Mouse (Mus musculus) forebrain, embryonic 14.5 days (tissue): Measurements from ENCODE around the gene Sptbn1. TPM values are rescaled to one million over a fixed set of nuclear protein-coding genes. Genes with fewer than 3 reads are reported as not detected.

Source experiments
- ATAC-seq: fragments of 200-750 bp; cut with Nextera tagmentation; 2 replicates; pipeline ENCODE4 v1.8.0; 2017; ENCODE audit warnings: mild to moderate bottlenecking, moderate library complexity
- DNase-seq: peaks from one replicate; pipeline ENCODE4 v3.0.0-alpha.2; 2015; ENCODE audit warnings: low spot score
- H3K27ac ChIP-seq: fragments of 300-500 bp; sonication (generic); 2 replicates; pipeline ENCODE4 v1.5.1; 2014; ENCODE audit warnings: low read depth, mild to moderate bottlenecking, control low read depth, low read length, moderate library complexity
- H3K27me3 ChIP-seq: fragments of 300-500 bp; sonication (generic); replicated peaks from 2 replicates; pipeline ENCODE4 v1.6.1; 2014; ENCODE audit warnings: low read length, control low read depth, mixed read lengths; ENCODE audit not compliant: control insufficient read depth, insufficient read depth
- H3K36me3 ChIP-seq: fragments of 300-500 bp; sonication (generic); 2 replicates; pipeline ENCODE4 v1.6.1; 2014; ENCODE audit warnings: low read length, control low read depth; ENCODE audit not compliant: control insufficient read depth, insufficient read depth
- H3K4me1 ChIP-seq: fragments of 300-500 bp; sonication (generic); 2 replicates; pipeline ENCODE4 v1.6.1; 2014; ENCODE audit warnings: antibody characterized with exemption, low read length, control low read depth; ENCODE audit not compliant: control insufficient read depth, insufficient read depth
- H3K4me2 ChIP-seq: fragments of 300-500 bp; sonication (generic); 2 replicates; pipeline ENCODE4 v1.6.1; 2014; ENCODE audit warnings: mild to moderate bottlenecking, control low read depth, low read length
- H3K4me3 ChIP-seq: fragments of 300-500 bp; sonication (generic); 2 replicates; pipeline ENCODE4 v1.5.1; 2014; ENCODE audit warnings: low read depth, low read length, control low read depth
- H3K9ac ChIP-seq: fragments of 300-500 bp; sonication (generic); 2 replicates; pipeline ENCODE4 v1.6.1; 2014; ENCODE audit warnings: mild to moderate bottlenecking, low read length, control low read depth, moderate library complexity
- H3K9me3 ChIP-seq: fragments of 300-500 bp; sonication (generic); replicated peaks from 2 replicates; pipeline ENCODE4 v1.6.1; 2016; ENCODE audit warnings: low read length, control low read depth, mixed read lengths; ENCODE audit not compliant: control insufficient read depth
- WGBS: fragments of 180-500 bp; shearing (Covaris S2); extraction: QIAGEN DNeasy Blood & Tissue Kit; methylation state at CpG from one replicate; pipeline ENCODE4 v1.1.7; 2014; 5-methylcytosine and 5-hydroxymethylcytosine counted together
- polyA plus RNA-seq: library from polyadenylated mRNA; unstranded; fragments of >200 nt; fragmentation: Nextera tagmentation; extraction: Ambion mirVana; gene quantifications from 2 replicates; pipeline ENCODE4 v1.2.1, GENCODE M21; 2014

Sptbn1 gene
- polyA plus RNA-seq, 1 experiment from 2014 or later = 101 TPM

GRCm38 (mm10) chr11:30147882-30148281 is 120.1 kb downstream of the Sptbn1 start:
- Histone ChIP-seq H3K4me3 (no peak overlapping the region), H3K4me1 (no peaks in the 10 kb centered on the region)

GRCm38 (mm10) chr11:30143090-30143489 is 124.9 kb downstream of the Sptbn1 start:
- ATAC-seq (no peak), DNase-seq (no peak)
- H3K4me2 ChIP-seq = no peak overlapping the region
- no peak overlapping the region for H3K4me3 ChIP-seq
- no peaks in the 10 kb centered on the region for H3K27me3 ChIP-seq
- no peaks in the 10 kb centered on the region for H3K9me3 ChIP-seq
- 92% methylated on average over 6 of the region's 6 CpGs for WGBS
- no peaks in the 10 kb centered on the region for H3K4me1 ChIP-seq
- H3K27ac ChIP-seq = no peak overlapping the region
- no peak overlapping the region for H3K9ac ChIP-seq
- peaks cover 84% of the 10 kb centered on the region for H3K36me3 ChIP-seq

More at GRCm38 (mm10) chr11:30147882-30148281, 120.1 kb downstream of the Sptbn1 start:
- Histone ChIP-seq H3K27me3 (no peaks in the 10 kb centered on the region), H3K27ac (no peak overlapping the region), H3K4me2 (no peak overlapping the region), H3K9ac (no peak overlapping the region), H3K9me3 (no peaks in the 10 kb centered on the region), H3K36me3 (peaks cover 59% of the 10 kb centered on the region)
- ATAC-seq (no peak), DNase-seq (no peak)
- 97% methylated on average over 1 of the region's 1 CpGs for WGBS

- Histone ChIP-seq H3K27ac (no peak overlapping the region), H3K9ac (no peak overlapping the region), H3K27me3 (no peaks in the 10 kb centered on the region), H3K4me1 (no peaks in the 10 kb centered on the region), H3K36me3 (peaks cover 93% of the 10 kb centered on the region), H3K4me2 (no peak overlapping the region), H3K9me3 (no peaks in the 10 kb centered on the region), H3K4me3 (no peak overlapping the region)
- ATAC-seq = no peak
- 90% methylated on average over 17 of the region's 17 CpGs for WGBS
- DNase-seq = no peak
Measured at GRCm38 (mm10) chr11:30139165-30139826, 128.7 kb downstream of the Sptbn1 start.

GRCm38 (mm10) chr11:30137081-30137480 is 130.9 kb downstream of the Sptbn1 start:
- no peak for ATAC-seq
- peaks cover 93% of the 10 kb centered on the region for H3K36me3 ChIP-seq
- WGBS = 93% methylated on average over 12 of the region's 12 CpGs

GRCm38 (mm10) chr11:30134058-30134457 is 133.9 kb downstream of the Sptbn1 start:
- 74% methylated on average over 1 of the region's 1 CpGs for WGBS
- no peak overlapping the region for H3K4me2 ChIP-seq

More at GRCm38 (mm10) chr11:30137081-30137480, 130.9 kb downstream of the Sptbn1 start:
- no peak overlapping the region for H3K4me3 ChIP-seq
- H3K9ac ChIP-seq = no peak overlapping the region
- no peak overlapping the region for H3K27ac ChIP-seq
- H3K27me3 ChIP-seq = no peaks in the 10 kb centered on the region
- H3K4me2 ChIP-seq = no peak overlapping the region
- DNase-seq = no peak
- H3K9me3 ChIP-seq = no peaks in the 10 kb centered on the region
- H3K4me1 ChIP-seq = no peaks in the 10 kb centered on the region

GRCm38 (mm10) chr11:30132581-30132980 is 135.4 kb downstream of the Sptbn1 start:
- H3K4me2 ChIP-seq = no peak overlapping the region
- H3K27me3 ChIP-seq = no peaks in the 10 kb centered on the region
- ATAC-seq = no peak
- DNase-seq = no peak
- WGBS = 93% methylated on average over 6 of the region's 6 CpGs
- no peak overlapping the region for H3K4me3 ChIP-seq
- no peaks in the 10 kb centered on the region for H3K9me3 ChIP-seq
- H3K9ac ChIP-seq = no peak overlapping the region
- H3K4me1 ChIP-seq = no peaks in the 10 kb centered on the region
- peaks cover 92% of the 10 kb centered on the region for H3K36me3 ChIP-seq
- H3K27ac ChIP-seq = no peak overlapping the region

More at GRCm38 (mm10) chr11:30134058-30134457, 133.9 kb downstream of the Sptbn1 start:
- Histone ChIP-seq H3K9ac (no peak overlapping the region), H3K9me3 (no peaks in the 10 kb centered on the region), H3K36me3 (peaks cover 92% of the 10 kb centered on the region), H3K4me3 (no peak overlapping the region), H3K4me1 (no peaks in the 10 kb centered on the region), H3K27me3 (no peaks in the 10 kb centered on the region), H3K27ac (no peak overlapping the region)
- ATAC-seq = no peak
- DNase-seq = no peak

- no peak overlapping the region for H3K9ac ChIP-seq
- peaks cover 89% of the 10 kb centered on the region for H3K36me3 ChIP-seq
- H3K27me3 ChIP-seq = no peaks in the 10 kb centered on the region
- no peaks in the 10 kb centered on the region for H3K9me3 ChIP-seq
- DNase-seq (no peak), ATAC-seq (no peak)
- H3K4me2 ChIP-seq = no peak overlapping the region
- WGBS = 85% methylated on average over 4 of the region's 4 CpGs
- no peaks in the 10 kb centered on the region for H3K4me1 ChIP-seq
- H3K4me3 ChIP-seq = no peak overlapping the region
- H3K27ac ChIP-seq = no peak overlapping the region
Measured at GRCm38 (mm10) chr11:30131640-30132039, 136.3 kb downstream of the Sptbn1 start.

- WGBS = 97% methylated on average over 7 of the region's 7 CpGs
- ATAC-seq (no peak), DNase-seq (no peak)
- no peak overlapping the region for H3K4me2 ChIP-seq
- H3K36me3 ChIP-seq = peaks cover 85% of the 10 kb centered on the region
- H3K27ac ChIP-seq = no peak overlapping the region
- no peaks in the 10 kb centered on the region for H3K9me3 ChIP-seq
- no peak overlapping the region for H3K9ac ChIP-seq
- no peaks in the 10 kb centered on the region for H3K27me3 ChIP-seq
- H3K4me1 ChIP-seq = no peaks in the 10 kb centered on the region
- no peak overlapping the region for H3K4me3 ChIP-seq
Measured at GRCm38 (mm10) chr11:30129339-30129738, 138.6 kb downstream of the Sptbn1 start.

- peaks cover 82% of the 10 kb centered on the region for H3K36me3 ChIP-seq
- no peaks in the 10 kb centered on the region for H3K9me3 ChIP-seq
- H3K4me1 ChIP-seq = no peaks in the 10 kb centered on the region
- WGBS = 88% methylated on average over 1 of the region's 1 CpGs
- H3K9ac ChIP-seq = no peak overlapping the region
- H3K27me3 ChIP-seq = no peaks in the 10 kb centered on the region
- no peak overlapping the region for H3K27ac ChIP-seq
- no peak for ATAC-seq
- no peak overlapping the region for H3K4me2 ChIP-seq
- DNase-seq = no peak
- H3K4me3 ChIP-seq = no peak overlapping the region
Measured at GRCm38 (mm10) chr11:30126840-30127239, 141.1 kb downstream of the Sptbn1 start.
